Mouse (Mus musculus): Measurements from ENCODE around the gene Rhoh. TPM values are rescaled to one million over a fixed set of nuclear protein-coding genes. Genes with fewer than 3 reads are reported as not detected.

The Rhoh gene
- total RNA-seq, 1 experiment: 0.27 TPM

DNA sequence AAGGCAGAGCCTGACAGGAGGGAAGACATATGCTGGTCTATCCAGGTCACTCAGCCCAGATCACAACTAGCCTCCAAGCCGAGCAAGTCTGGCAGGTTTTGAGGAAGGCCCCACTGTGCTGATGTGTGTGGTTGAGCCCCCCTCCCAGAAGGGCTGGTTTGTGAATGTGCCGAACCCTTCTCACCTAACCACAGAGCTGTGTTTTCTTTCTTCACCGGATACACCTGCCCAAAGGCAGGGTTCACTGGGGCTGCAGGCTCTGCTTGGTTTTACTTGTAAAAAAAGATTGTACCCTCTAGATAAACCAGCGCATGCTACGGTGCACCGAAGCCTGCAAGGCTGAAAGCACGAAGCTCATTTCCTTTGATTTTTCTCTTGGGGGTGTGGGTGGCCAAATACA, 68.1 kb downstream of the Rhoh start:
- Histone ChIP-seq H3K27ac (ENCODE audit: insufficient read depth, low read depth, low read length, poor library complexity, severe bottlenecking) (no peak overlapping the region), H3K36me3 (ENCODE audit: control insufficient read depth, insufficient read depth, low read length, poor library complexity, severe bottlenecking) (no peaks in the 10 kb centered on the region), H3K4me3 (ENCODE audit: insufficient read depth in 1 of 2, low read depth in 1 of 2, low read length in 2 of 2, poor library complexity in 1 of 2, severe bottlenecking in 1 of 2) (no peak overlapping the region), H3K9me3 (ENCODE audit: control insufficient read depth, insufficient read depth, low read depth, low read length) (no peaks in the 10 kb centered on the region), H3K9ac (ENCODE audit: insufficient read depth, low read depth, low read length, poor library complexity, severe bottlenecking) (no peak overlapping the region), H3K4me1 (ENCODE audit: control insufficient read depth in 2 of 2, insufficient read depth in 2 of 2, low read length in 2 of 2, poor library complexity in 1 of 2) (no peaks in the 10 kb centered on the region)
- in situ Hi-C loops (cut with MboI; ENCODE audit: low sequenced_read_pairs in 2 of 2, unreplicated experiment in 2 of 2): loop anchor here in 1 of 2 experiments (25.0 kb wide), 1 partner anchor 92 kb away; no protein-coding TSS in a partner anchor
- no peak for DNase-seq (ENCODE audit: low read depth, low spot score)
- TF ChIP-seq HCFC1 (IDR thresholded peaks at IDR 0.05; ENCODE audit: borderline replicate concordance, insufficient read depth, low read length): no peak
- no peak for TF ChIP-seq ZC3H11A (IDR thresholded peaks at IDR 0.05; ENCODE audit: borderline replicate concordance, low read depth, low read length)
- TF ChIP-seq CHD2 (IDR thresholded peaks at IDR 0.05; ENCODE audit: low read depth, low read length): no peak
- TF ChIP-seq MAFK (IDR thresholded peaks at IDR 0.05; ENCODE audit: insufficient read depth, low read depth, low read length): no peak
- TF ChIP-seq ZNF384 (IDR thresholded peaks at IDR 0.05; ENCODE audit: low read depth, low read length): no peak

DNA sequence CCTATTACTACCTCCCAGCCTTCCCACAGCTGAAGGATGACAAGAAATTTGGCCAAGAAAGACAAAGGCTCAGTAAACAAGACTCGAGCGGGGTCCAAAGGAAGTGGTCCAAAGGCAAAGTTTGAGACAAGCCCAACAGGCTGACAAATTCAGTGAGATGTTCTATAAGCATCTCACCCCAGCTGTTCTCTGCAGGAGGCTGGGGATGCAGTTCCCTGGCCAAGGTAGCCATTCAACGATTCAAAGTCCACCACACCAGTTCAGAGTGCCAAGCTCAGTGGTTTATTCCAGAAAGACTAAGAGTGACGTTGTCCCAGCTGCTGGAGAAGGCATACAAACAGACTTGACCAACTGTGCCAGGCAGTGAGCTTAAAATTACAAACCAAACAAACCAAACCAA, 69.2 kb downstream of the Rhoh start:
- no peak for DNase-seq (ENCODE audit: low read depth, low spot score)
- Histone ChIP-seq H3K9ac (ENCODE audit: insufficient read depth, low read depth, low read length, poor library complexity, severe bottlenecking) (no peak overlapping the region), H3K4me3 (ENCODE audit: insufficient read depth in 1 of 2, low read depth in 1 of 2, low read length in 2 of 2, poor library complexity in 1 of 2, severe bottlenecking in 1 of 2) (no peak overlapping the region), H3K9me3 (ENCODE audit: control insufficient read depth, insufficient read depth, low read depth, low read length) (no peaks in the 10 kb centered on the region), H3K27ac (ENCODE audit: insufficient read depth, low read depth, low read length, poor library complexity, severe bottlenecking) (no peak overlapping the region), H3K4me1 (ENCODE audit: control insufficient read depth in 2 of 2, insufficient read depth in 2 of 2, low read length in 2 of 2, poor library complexity in 1 of 2) (no peaks in the 10 kb centered on the region), H3K36me3 (ENCODE audit: control insufficient read depth, insufficient read depth, low read length, poor library complexity, severe bottlenecking) (no peaks in the 10 kb centered on the region)
- TF ChIP-seq ZNF384 (IDR thresholded peaks at IDR 0.05; ENCODE audit: low read depth, low read length) (no peak), MAFK (IDR thresholded peaks at IDR 0.05; ENCODE audit: insufficient read depth, low read depth, low read length) (no peak), CHD2 (IDR thresholded peaks at IDR 0.05; ENCODE audit: low read depth, low read length) (no peak), HCFC1 (IDR thresholded peaks at IDR 0.05; ENCODE audit: borderline replicate concordance, insufficient read depth, low read length) (no peak), ZC3H11A (IDR thresholded peaks at IDR 0.05; ENCODE audit: borderline replicate concordance, low read depth, low read length) (no peak)
- in situ Hi-C loops (cut with MboI; ENCODE audit: low sequenced_read_pairs in 2 of 2, unreplicated experiment in 2 of 2): loop anchor here in 1 of 2 experiments (25.0 kb wide), 1 partner anchor 93 kb away; no protein-coding TSS in a partner anchor

DNA sequence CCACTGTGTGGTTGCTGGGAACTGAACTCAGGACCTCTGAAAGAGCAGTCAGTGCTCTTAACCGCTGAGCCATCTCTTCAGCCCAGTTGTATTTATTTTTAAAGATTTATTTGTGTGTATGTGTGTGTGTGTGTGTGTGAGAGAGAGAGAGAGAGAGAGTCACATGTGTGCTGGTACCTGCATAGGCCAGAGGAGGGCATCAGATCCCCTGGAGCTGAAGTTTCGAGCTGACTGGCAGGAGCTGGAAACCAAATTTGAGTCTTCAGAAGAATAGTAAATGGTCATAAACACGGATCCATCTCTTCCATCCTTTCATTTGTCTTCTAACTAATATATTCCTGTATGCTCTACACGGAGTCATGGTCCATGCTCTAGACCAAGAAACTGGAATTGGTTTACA, 72.2 kb downstream of the Rhoh start:
- Histone ChIP-seq H3K9me3 (ENCODE audit: control insufficient read depth, insufficient read depth, low read depth, low read length) (no peaks in the 10 kb centered on the region), H3K9ac (ENCODE audit: insufficient read depth, low read depth, low read length, poor library complexity, severe bottlenecking) (no peak overlapping the region), H3K36me3 (ENCODE audit: control insufficient read depth, insufficient read depth, low read length, poor library complexity, severe bottlenecking) (no peaks in the 10 kb centered on the region), H3K4me1 (ENCODE audit: control insufficient read depth in 2 of 2, insufficient read depth in 2 of 2, low read length in 2 of 2, poor library complexity in 1 of 2) (no peaks in the 10 kb centered on the region), H3K4me3 (ENCODE audit: insufficient read depth in 1 of 2, low read depth in 1 of 2, low read length in 2 of 2, poor library complexity in 1 of 2, severe bottlenecking in 1 of 2) (no peak overlapping the region), H3K27ac (ENCODE audit: insufficient read depth, low read depth, low read length, poor library complexity, severe bottlenecking) (no peak overlapping the region)
- DNase-seq (ENCODE audit: low read depth, low spot score): no peak
- in situ Hi-C loops (cut with MboI; ENCODE audit: low sequenced_read_pairs in 2 of 2, unreplicated experiment in 2 of 2): loop anchor here in 1 of 2 experiments (25.0 kb wide), 1 partner anchor 96 kb away; no protein-coding TSS in a partner anchor
- TF ChIP-seq HCFC1 (IDR thresholded peaks at IDR 0.05; ENCODE audit: borderline replicate concordance, insufficient read depth, low read length): no peak
- no peak for TF ChIP-seq MAFK (IDR thresholded peaks at IDR 0.05; ENCODE audit: insufficient read depth, low read depth, low read length)
- no peak for TF ChIP-seq ZC3H11A (IDR thresholded peaks at IDR 0.05; ENCODE audit: borderline replicate concordance, low read depth, low read length)
- TF ChIP-seq CHD2 (IDR thresholded peaks at IDR 0.05; ENCODE audit: low read depth, low read length): no peak
- no peak for TF ChIP-seq ZNF384 (IDR thresholded peaks at IDR 0.05; ENCODE audit: low read depth, low read length)

DNA sequence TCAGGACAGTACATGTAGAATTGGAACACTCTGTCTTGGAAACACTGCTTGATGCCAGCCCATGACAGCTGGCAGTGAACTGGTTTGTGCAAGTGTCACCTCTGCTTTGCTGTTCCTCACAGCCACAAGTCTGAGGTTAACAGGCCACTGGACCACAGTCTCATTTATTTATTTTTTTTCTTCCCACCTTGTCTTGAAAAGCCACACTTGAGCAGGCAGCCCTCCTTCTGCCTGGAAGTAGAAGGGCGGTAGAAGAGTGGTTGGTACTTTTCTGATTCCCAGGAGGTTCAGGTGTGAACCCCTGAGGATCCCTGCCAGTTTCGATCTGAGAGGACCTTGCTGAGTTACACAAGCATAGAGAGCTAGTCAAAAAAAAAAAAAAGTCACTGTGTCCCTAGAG, 72.8 kb downstream of the Rhoh start:
- no peak for DNase-seq (ENCODE audit: low read depth, low spot score)
- in situ Hi-C loops (cut with MboI; ENCODE audit: low sequenced_read_pairs in 2 of 2, unreplicated experiment in 2 of 2): loop anchor here in 1 of 2 experiments (25.0 kb wide), 1 partner anchor 96 kb away; no protein-coding TSS in a partner anchor

More for the DNA sequence above, 72.8 kb downstream of the Rhoh start:
- no peak overlapping the region for H3K9ac ChIP-seq (ENCODE audit: insufficient read depth, low read depth, low read length, poor library complexity, severe bottlenecking)
- H3K4me1 ChIP-seq (ENCODE audit: control insufficient read depth in 2 of 2, insufficient read depth in 2 of 2, low read length in 2 of 2, poor library complexity in 1 of 2): no peaks in the 10 kb centered on the region
- no peak overlapping the region for H3K4me3 ChIP-seq (ENCODE audit: insufficient read depth in 1 of 2, low read depth in 1 of 2, low read length in 2 of 2, poor library complexity in 1 of 2, severe bottlenecking in 1 of 2)
- TF ChIP-seq CHD2 (IDR thresholded peaks at IDR 0.05; ENCODE audit: low read depth, low read length) (no peak), ZC3H11A (IDR thresholded peaks at IDR 0.05; ENCODE audit: borderline replicate concordance, low read depth, low read length) (no peak), HCFC1 (IDR thresholded peaks at IDR 0.05; ENCODE audit: borderline replicate concordance, insufficient read depth, low read length) (no peak), MAFK (IDR thresholded peaks at IDR 0.05; ENCODE audit: insufficient read depth, low read depth, low read length) (no peak), ZNF384 (IDR thresholded peaks at IDR 0.05; ENCODE audit: low read depth, low read length) (no peak)
- no peaks in the 10 kb centered on the region for H3K9me3 ChIP-seq (ENCODE audit: control insufficient read depth, insufficient read depth, low read depth, low read length)
- H3K36me3 ChIP-seq (ENCODE audit: control insufficient read depth, insufficient read depth, low read length, poor library complexity, severe bottlenecking): no peaks in the 10 kb centered on the region
- no peak overlapping the region for H3K27ac ChIP-seq (ENCODE audit: insufficient read depth, low read depth, low read length, poor library complexity, severe bottlenecking)
